Mouse (Mus musculus) midbrain, embryonic 12.5 days (tissue): ENCODE measurements around the gene Asap2. TPM values are rescaled to one million over a fixed set of nuclear protein-coding genes. Genes with fewer than 3 reads are reported as not detected.
A peak's percentile ranks its signal among the peaks of the same experiment; 100 is the strongest.

Source experiments
- ATAC-seq: fragments of 200-750 bp; cut with Nextera tagmentation; 2 replicates; pipeline ENCODE4 v1.8.0; 2017; ENCODE audit warnings: low read depth, moderate TSS enrichment, moderate library complexity; ENCODE audit not compliant: low FRiP score
- H3K27ac ChIP-seq: fragments of 300-500 bp; sonication (generic); replicated peaks from 2 replicates; pipeline ENCODE4 v1.5.1; 2016; ENCODE audit warnings: mild to moderate bottlenecking
- H3K27me3 ChIP-seq: fragments of 300-500 bp; sonication (generic); 2 replicates; pipeline ENCODE4 v1.6.1; 2016; ENCODE audit warnings: mild to moderate bottlenecking
- H3K36me3 ChIP-seq: fragments of 300-500 bp; sonication (generic); 2 replicates; pipeline ENCODE4 v1.6.1; 2016
- H3K4me1 ChIP-seq: fragments of 300-500 bp; sonication (generic); 2 replicates; pipeline ENCODE4 v1.6.1; 2016
- H3K4me2 ChIP-seq: fragments of 300-500 bp; sonication (generic); replicated peaks from 2 replicates; pipeline ENCODE4 v1.6.1; 2016; ENCODE audit warnings: mild to moderate bottlenecking, moderate library complexity
- H3K4me3 ChIP-seq: fragments of 300-500 bp; sonication (generic); 2 replicates; pipeline ENCODE4 v1.5.1; 2016; ENCODE audit warnings: mild to moderate bottlenecking
- H3K9ac ChIP-seq: fragments of 300-500 bp; sonication (generic); replicated peaks from 2 replicates; pipeline ENCODE4 v1.6.1; 2016; ENCODE audit warnings: mild to moderate bottlenecking, moderate library complexity
- H3K9me3 ChIP-seq: fragments of 300-500 bp; sonication (generic); 2 replicates; pipeline ENCODE4 v1.6.1; 2016; ENCODE audit warnings: mild to moderate bottlenecking
- WGBS: fragments of 180-500 bp; shearing (Covaris S2); methylation state at CpG from one replicate; pipeline ENCODE4 v1.1.7; 2016; 5-methylcytosine and 5-hydroxymethylcytosine counted together
- polyA plus RNA-seq: library from polyadenylated mRNA; unstranded; fragments of >200 nt; fragmentation: Nextera tagmentation; extraction: Ambion mirVana; gene quantifications from 2 replicates; pipeline ENCODE4 v1.2.1, GENCODE M21; 2016

Asap2 gene
- polyA plus RNA-seq, 1 experiment from 2014 or later = 15.2 TPM

GRCm38 (mm10) chr12:21201485-21202269, 211.4 kb downstream of the Asap2 start:
- H3K4me3 ChIP-seq = no peak overlapping the region
- no peak overlapping the region for H3K4me2 ChIP-seq
- no peaks in the 10 kb centered on the region for H3K9me3 ChIP-seq
- H3K36me3 ChIP-seq = peaks cover 27% of the 10 kb centered on the region
- H3K27me3 ChIP-seq = no peaks in the 10 kb centered on the region
- H3K4me1 ChIP-seq = peaks cover 30% of the 10 kb centered on the region
- 85% methylated on average over 10 of the region's 10 CpGs for WGBS
- H3K27ac ChIP-seq = no peak overlapping the region
- ATAC-seq = no peak
- H3K9ac ChIP-seq = no peak overlapping the region

- no peak overlapping the region for H3K4me2 ChIP-seq
- WGBS = 42% methylated on average over 11 of the region's 11 CpGs
- ATAC-seq = peak; percentile 53; the same call in 1 of the 2 replicates
- no peaks in the 10 kb centered on the region for H3K9me3 ChIP-seq
- peaks cover 21% of the 10 kb centered on the region for H3K4me1 ChIP-seq
- peak overlapping the region; percentile 39; the same call in 1 of the 2 replicates for H3K27ac ChIP-seq
- no peak overlapping the region for H3K4me3 ChIP-seq
- H3K9ac ChIP-seq = no peak overlapping the region
- no peaks in the 10 kb centered on the region for H3K27me3 ChIP-seq
- H3K36me3 ChIP-seq = peaks cover 44% of the 10 kb centered on the region
These were observed 214.5 kb downstream of the Asap2 start for GRCm38 (mm10) chr12:21204701-21205312.

- no peak overlapping the region for H3K4me3 ChIP-seq
- no peaks in the 10 kb centered on the region for H3K9me3 ChIP-seq
- H3K27ac ChIP-seq = no peak overlapping the region
- peaks cover 21% of the 10 kb centered on the region for H3K4me1 ChIP-seq
- ATAC-seq = no peak
- no peaks in the 10 kb centered on the region for H3K27me3 ChIP-seq
- H3K36me3 ChIP-seq = peaks cover 46% of the 10 kb centered on the region
- 95% methylated on average over 4 of the region's 4 CpGs for WGBS
- no peak overlapping the region for H3K4me2 ChIP-seq
- no peak overlapping the region for H3K9ac ChIP-seq
These were observed 215.5 kb downstream of the Asap2 start for GRCm38 (mm10) chr12:21205799-21206198.

GRCm38 (mm10) chr12:21207422-21207821, 217.2 kb downstream of the Asap2 start:
- peaks cover 21% of the 10 kb centered on the region for H3K4me1 ChIP-seq
- H3K9me3 ChIP-seq = no peaks in the 10 kb centered on the region
- no peak overlapping the region for H3K9ac ChIP-seq
- peaks cover 50% of the 10 kb centered on the region for H3K36me3 ChIP-seq
- 93% methylated on average over 5 of the region's 5 CpGs for WGBS
- no peak for ATAC-seq
- H3K4me3 ChIP-seq = no peak overlapping the region
- no peak overlapping the region for H3K4me2 ChIP-seq
- no peak overlapping the region for H3K27ac ChIP-seq
- no peaks in the 10 kb centered on the region for H3K27me3 ChIP-seq

GRCm38 (mm10) chr12:21208172-21208795, 218.0 kb downstream of the Asap2 start:
- H3K4me2 ChIP-seq = no peak overlapping the region
- H3K9ac ChIP-seq = no peak overlapping the region
- no peaks in the 10 kb centered on the region for H3K9me3 ChIP-seq
- WGBS = 91% methylated on average over 11 of the region's 11 CpGs
- no peak for ATAC-seq
- peaks cover 18% of the 10 kb centered on the region for H3K4me1 ChIP-seq
- H3K36me3 ChIP-seq = peaks cover 58% of the 10 kb centered on the region
- H3K27ac ChIP-seq = no peak overlapping the region
- H3K27me3 ChIP-seq = no peaks in the 10 kb centered on the region
- H3K4me3 ChIP-seq = no peak overlapping the region

- no peaks in the 10 kb centered on the region for H3K9me3 ChIP-seq
- no peak overlapping the region for H3K9ac ChIP-seq
- no peak overlapping the region for H3K4me3 ChIP-seq
- no peak for ATAC-seq
- no peak overlapping the region for H3K27ac ChIP-seq
- H3K36me3 ChIP-seq = peaks cover 59% of the 10 kb centered on the region
- no peak overlapping the region for H3K4me2 ChIP-seq
- H3K27me3 ChIP-seq = no peaks in the 10 kb centered on the region
- peaks cover 8% of the 10 kb centered on the region for H3K4me1 ChIP-seq
- WGBS = 65% methylated on average over 10 of the region's 10 CpGs
These were observed 219.0 kb downstream of the Asap2 start for GRCm38 (mm10) chr12:21209273-21209672.

- H3K27me3 ChIP-seq = no peaks in the 10 kb centered on the region
- no peak overlapping the region for H3K4me2 ChIP-seq
- no peak for ATAC-seq
- H3K4me3 ChIP-seq = no peak overlapping the region
- no peak overlapping the region for H3K9ac ChIP-seq
- peaks cover 66% of the 10 kb centered on the region for H3K36me3 ChIP-seq
- WGBS = 94% methylated on average over 17 of the region's 17 CpGs
- no peak overlapping the region for H3K27ac ChIP-seq
- H3K9me3 ChIP-seq = no peaks in the 10 kb centered on the region
- no peaks in the 10 kb centered on the region for H3K4me1 ChIP-seq
These were observed 222.6 kb downstream of the Asap2 start for GRCm38 (mm10) chr12:21212876-21213275.

GRCm38 (mm10) chr12:21214551-21215165, 224.4 kb downstream of the Asap2 start:
- no peaks in the 10 kb centered on the region for H3K4me1 ChIP-seq
- no peaks in the 10 kb centered on the region for H3K9me3 ChIP-seq
- no peaks in the 10 kb centered on the region for H3K27me3 ChIP-seq
- no peak overlapping the region for H3K4me3 ChIP-seq
- no peak overlapping the region for H3K27ac ChIP-seq
- no peak overlapping the region for H3K4me2 ChIP-seq
- ATAC-seq = no peak
- H3K36me3 ChIP-seq = peaks cover 66% of the 10 kb centered on the region
- 90% methylated on average over 8 of the region's 8 CpGs for WGBS
- no peak overlapping the region for H3K9ac ChIP-seq

- Histone ChIP-seq H3K36me3 (peaks cover 77% of the 10 kb centered on the region), H3K4me2 (no peak overlapping the region), H3K4me1 (no peaks in the 10 kb centered on the region), H3K27ac (no peak overlapping the region), H3K9me3 (no peaks in the 10 kb centered on the region), H3K9ac (no peak overlapping the region), H3K4me3 (no peak overlapping the region), H3K27me3 (no peaks in the 10 kb centered on the region)
- WGBS = 88% methylated on average over 11 of the region's 11 CpGs
- no peak for ATAC-seq
These were observed 227.7 kb downstream of the Asap2 start for GRCm38 (mm10) chr12:21217776-21218444.

GRCm38 (mm10) chr12:21220596-21220995, 230.3 kb downstream of the Asap2 start:
- no peaks in the 10 kb centered on the region for H3K9me3 ChIP-seq
- 77% methylated on average over 1 of the region's 1 CpGs for WGBS
- H3K4me3 ChIP-seq = no peak overlapping the region
- H3K4me1 ChIP-seq = no peaks in the 10 kb centered on the region
- H3K9ac ChIP-seq = no peak overlapping the region
- ATAC-seq = no peak
- H3K4me2 ChIP-seq = no peak overlapping the region
- no peak overlapping the region for H3K27ac ChIP-seq
- peaks cover 73% of the 10 kb centered on the region for H3K36me3 ChIP-seq
- no peaks in the 10 kb centered on the region for H3K27me3 ChIP-seq

- 88% methylated on average over 4 of the region's 4 CpGs for WGBS
- no peak overlapping the region for H3K9ac ChIP-seq
- no peak for ATAC-seq
- H3K4me1 ChIP-seq = 0 out of 2 replicates have a peak, but pooled peaks cover 8% of the 10 kb centered on the region
- H3K27me3 ChIP-seq = no peaks in the 10 kb centered on the region
- no peak overlapping the region for H3K27ac ChIP-seq
- peaks cover 42% of the 10 kb centered on the region for H3K36me3 ChIP-seq
- H3K4me2 ChIP-seq = no peak overlapping the region
- no peak overlapping the region for H3K4me3 ChIP-seq
- no peaks in the 10 kb centered on the region for H3K9me3 ChIP-seq
These were observed 233.7 kb downstream of the Asap2 start for GRCm38 (mm10) chr12:21223923-21224322.
